Mouse (Mus musculus) cortical plate, adult 2 months (tissue): ENCODE measurements at regions not wholly inside any gene's neighbourhood (a gene's known extent, or its start where the extent isn't known, plus 50 kb on each side); places are given as distances from the start of the nearest gene placed in this dataset.

Experiments used
- CTCF ChIP-seq: fragments of 200-500 bp; IDR thresholded peaks from 2 replicates; pipeline ENCODE4 v1.5.1; 2011; ENCODE audit warnings: mild to moderate bottlenecking, control low read depth, low read length; ENCODE audit not compliant: insufficient read depth; ENCODE audit errors: extremely low read depth
- POLR2A ChIP-seq: fragments of 200-500 bp; IDR thresholded peaks from 2 replicates; pipeline ENCODE4 v1.6.1; 2011; ENCODE audit warnings: mild to moderate bottlenecking, low read length, control low read depth; ENCODE audit not compliant: insufficient read depth; ENCODE audit errors: extremely low read depth

DNA sequence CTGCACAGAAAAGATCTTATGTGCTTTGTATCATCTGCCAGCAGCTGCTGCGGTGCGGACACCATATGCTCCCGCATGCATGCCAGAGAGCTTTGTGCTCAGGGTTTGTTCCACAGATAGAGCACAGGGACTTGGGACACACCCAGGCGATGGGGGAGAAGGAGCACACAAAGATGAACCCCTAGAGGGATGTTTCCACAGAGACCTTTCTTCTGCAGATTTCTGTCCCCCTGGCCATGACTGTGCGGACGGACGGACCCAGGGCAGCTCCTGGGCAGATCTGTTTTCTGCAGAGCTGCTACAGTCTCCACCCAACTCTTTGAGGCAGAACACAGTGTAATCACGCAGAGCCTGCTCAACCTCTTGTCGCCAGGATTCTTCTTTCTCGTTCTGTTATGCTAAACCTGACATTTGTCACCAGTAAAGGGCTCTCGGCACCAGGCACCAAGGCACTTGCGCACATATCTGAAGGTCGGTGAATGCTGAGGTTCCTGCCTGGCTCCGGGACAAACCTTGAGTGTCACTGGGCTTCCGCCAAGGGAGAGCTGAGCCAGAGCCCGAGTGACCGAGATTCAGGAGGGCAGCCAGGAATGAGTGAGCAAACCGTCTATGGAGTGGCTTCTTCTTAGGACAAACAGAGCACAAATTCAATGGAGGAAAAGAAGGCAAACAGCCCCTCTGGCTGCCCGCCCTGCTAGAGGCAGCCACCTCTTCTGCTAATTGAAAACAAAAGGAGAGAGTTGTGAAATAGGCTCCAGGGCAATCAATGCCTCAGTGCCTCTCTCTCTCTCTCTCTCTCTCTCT, 56.2 kb downstream of the Gadd45g start:
- no peak for TF ChIP-seq POLR2A
- no peak for TF ChIP-seq CTCF
